Mouse (Mus musculus) layer of hippocampus, postnatal 10 days (tissue): ENCODE measurements around the gene Bsn. TPM values are rescaled to one million over a fixed set of nuclear protein-coding genes. Genes with fewer than 3 reads are reported as not detected.
"Not testable (repeated sequence)": the region's sequence is repeated elsewhere in the genome, so short reads cannot be mapped to it uniquely, and the experiment has no call there.

Experiments used
- DNase-seq, 2 experiments: peaks; one replicate each; pipeline ENCODE4 v3.0.0; 2021; ENCODE audit warnings: low spot score in 2 of 2
- total RNA-seq, 2 experiments: library from RNA; stranded (reverse); gene quantifications; 2 replicates each; pipeline ENCODE4 v1.2.3; 2021

Gene Bsn
- total RNA-seq, 2 experiments from 2014 or later, result 129 to 137 TPM

DNA sequence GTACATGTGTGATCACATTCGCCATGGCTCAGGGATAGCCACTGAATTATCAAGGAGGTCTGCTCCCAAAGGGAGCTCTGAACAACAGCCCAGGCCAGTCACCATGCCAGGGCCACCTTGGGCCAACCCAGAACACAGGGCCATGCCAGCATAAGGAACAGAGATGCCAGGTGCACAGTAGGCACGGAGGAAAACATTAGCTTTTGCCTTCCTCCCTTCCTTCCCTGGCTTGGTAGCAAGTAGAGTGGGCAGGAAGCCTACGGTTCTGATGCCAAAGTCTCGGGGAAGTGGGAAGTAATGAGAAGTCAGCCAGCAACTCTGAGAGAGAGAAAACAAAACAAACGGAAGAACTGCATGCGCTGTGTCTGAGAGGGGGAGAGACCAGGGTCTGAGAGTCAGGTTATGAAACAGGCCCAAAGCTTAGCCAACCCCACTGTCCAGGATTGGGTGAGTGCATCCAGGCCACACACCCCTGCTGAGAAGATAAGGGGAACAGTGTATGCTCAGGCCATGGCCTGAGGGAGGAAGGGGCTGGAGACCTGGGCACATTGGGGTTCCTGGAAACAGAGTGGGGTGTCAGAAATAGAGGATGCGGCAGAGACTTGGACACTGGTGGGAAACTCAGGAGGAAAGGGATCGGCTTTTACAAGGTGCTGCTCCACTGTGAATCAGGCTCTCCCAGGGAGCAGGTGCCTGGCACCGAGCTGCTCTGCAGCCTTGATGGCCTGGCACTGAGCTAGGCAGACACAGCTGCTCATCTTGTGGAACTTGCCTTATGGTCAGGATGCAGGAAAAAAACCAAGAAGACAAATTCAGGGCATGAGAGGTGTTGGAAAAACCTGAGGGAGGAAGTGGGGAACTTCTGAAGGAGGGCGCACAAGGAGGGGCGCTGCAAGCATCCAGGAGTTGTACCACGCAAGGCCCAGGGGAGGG, 36.4 kb downstream of the Bsn start:
- peak; percentile 53 to 57 for DNase-seq

DNA sequence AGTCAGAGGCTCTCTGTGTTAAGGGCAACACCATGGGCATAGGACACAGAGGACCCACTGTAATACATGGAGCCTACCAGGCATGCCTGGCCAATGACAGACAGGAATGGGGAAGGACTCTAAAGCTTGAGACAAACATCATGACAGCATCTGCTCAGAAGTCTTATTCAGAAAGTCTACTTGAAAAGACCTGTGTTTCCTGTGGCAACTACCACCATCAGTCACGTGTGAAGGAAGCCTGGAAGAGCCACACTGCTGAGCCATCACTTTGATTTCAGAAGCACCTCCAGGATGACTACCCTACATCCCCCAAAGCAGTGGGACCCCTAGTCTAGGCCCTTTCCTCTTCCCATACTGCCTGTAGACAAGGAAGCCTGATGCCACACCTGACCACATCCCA, 39.7 kb downstream of the Bsn start:
- no peak for DNase-seq

DNA sequence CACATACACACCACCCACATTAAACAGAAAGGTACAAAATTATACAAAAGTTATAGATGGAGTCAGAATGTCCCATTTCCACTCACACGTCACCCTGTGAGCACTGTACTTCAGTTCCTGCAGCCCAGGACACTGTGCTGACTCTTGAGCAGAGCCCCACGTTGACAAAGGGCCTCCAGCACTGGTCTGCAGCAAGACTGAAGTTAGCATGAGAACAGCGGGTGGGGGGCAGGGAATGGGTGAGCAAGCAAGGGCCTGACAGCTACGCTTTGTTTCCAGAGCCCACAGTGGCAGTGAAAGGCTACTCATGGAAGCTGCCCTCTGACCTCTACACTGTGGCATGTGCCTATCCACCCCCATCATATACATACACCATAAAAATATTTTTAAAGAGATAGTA, 40.4 kb downstream of the Bsn start:
- no peak for DNase-seq

DNA sequence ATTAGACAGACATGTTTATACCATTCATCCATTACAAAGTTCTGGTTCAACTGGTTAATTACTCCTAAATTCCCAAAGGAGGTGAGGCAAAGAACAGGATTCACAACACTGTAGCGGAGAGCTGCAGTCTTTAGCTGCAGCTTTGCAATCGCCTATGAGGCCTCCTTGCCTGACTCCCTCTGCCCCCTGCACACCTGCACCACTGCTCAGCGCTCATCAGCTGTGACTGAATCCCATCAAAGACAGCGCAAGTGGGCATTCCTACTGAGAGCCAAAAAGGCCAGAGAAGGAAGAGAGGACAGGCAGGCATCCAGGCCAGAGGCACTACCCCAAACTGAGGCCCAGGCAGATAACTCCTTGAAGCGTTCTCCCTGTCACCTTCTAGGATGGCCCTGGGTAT, 42.6 kb downstream of the Bsn start:
- DNase-seq, result no peak

DNA sequence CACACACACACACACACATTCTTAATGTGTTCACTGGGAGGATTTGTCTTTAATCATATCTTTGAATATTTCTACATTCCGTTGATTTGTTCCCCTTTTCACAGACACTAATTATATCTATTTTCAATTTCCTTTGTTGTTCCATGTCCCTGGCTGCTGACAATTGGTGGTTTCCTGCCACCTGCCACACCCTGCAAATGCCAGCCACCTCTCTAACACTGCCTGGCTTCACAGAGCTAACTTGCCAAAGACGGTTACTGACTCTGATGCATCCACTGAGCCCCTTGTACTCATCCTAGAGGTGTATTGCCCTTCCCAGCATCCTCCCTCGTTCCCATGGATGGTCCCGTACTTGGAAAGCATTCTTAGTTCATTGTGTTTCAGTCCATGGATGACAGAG, 43.7 kb downstream of the Bsn start:
- no peak for DNase-seq

DNA sequence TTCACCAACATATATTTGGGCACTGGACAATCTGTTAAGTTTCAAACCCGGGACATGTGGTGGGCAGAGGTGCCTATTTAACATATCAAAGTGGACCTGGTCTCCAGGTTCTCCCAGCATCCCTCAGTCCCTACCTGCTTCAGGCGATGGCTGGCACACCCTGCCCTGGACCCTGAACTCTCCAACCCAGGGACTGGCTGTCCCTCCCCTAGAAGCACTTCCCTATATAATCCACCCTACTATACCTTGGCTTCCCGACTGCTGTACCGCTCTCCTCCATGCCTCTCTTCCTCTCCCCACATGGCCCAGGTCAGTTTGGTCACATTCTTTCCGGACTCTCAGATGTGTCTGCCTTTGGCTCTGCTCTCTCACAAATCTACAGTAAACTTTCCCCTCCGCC, 44.4 kb downstream of the Bsn start:
- no peak for DNase-seq

DNA sequence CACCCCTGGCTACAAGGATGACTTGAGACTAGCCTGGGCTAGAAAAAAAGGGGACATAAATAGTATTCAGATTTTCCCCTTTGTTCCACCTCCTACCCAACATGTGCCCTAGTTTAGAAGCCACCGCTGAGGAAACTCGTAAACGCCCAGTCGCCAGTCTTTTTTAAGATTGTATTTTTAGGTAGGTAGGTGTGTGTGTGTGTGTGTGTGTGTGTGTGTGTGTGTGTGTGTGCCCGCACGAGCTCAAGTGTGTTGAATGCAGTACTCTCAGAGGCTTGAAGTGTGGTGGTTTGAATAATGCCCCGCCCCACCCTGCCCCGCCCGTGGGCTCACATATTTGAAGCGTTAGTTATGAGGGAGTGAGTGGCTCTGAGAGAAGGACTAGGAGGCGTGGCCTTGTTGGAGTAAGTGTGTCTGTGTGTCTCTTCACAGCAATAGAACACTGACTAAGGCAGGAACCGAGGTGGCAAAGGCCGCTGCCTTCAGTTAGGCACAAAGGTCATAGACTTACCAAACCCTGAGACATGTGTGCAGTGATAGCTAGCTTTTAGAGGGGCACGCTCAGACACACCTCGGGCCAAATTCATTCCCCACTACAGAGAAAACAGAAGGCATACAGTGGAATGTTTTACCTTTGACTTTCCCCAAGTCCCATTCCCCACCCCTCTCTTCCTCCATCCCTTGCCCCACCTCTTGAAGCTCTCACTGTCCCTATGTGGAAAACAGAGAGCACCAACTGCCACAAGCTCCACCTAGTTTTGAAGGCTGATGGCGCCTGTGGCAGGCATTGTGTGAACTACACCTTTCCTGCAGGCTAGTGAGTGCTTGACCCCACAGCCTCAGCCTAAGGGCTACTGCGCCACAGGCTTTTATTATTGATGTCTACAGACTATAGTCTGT, 45.6 kb downstream of the Bsn start:
- no peak for DNase-seq

DNA sequence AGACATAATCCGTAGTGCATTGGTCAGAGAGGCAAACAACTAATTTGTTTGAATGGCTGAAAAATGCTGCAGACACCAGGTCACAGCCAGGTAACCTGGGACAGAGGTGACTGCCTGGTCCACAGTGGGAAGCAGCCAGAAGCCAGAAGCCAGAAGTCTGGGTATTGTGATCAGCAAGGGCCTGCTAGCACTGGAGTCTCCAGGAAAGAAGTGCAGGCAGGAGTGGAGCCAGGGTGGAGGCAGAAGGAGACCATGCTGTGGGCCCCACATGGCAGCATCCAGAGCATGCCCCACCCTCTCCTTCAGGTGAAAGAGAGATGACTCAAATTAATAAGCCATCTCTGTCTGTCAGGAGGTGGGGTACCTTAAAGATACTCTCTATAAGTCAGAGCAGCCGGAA, 46.7 kb downstream of the Bsn start:
- no peak for DNase-seq

DNA sequence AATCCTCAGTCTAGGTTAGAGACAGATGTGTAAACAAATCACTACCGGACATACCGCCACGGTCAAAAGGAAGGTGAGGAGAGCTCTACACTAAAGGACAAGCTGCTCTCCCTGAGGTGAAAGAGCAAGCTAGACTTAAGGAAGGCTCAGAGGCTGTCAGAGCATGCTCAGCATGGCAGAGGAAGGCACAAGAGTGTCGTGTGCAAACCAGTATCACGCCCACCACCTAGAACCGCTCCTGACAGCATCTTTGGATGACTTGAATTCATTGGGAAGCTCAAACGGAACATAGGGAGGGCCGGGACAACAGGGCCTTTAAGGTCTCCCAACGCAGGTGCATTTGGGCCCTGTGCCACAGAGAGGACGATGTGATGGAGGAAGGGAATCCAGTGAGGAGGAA, 48.8 kb downstream of the Bsn start:
- no peak for DNase-seq

DNA sequence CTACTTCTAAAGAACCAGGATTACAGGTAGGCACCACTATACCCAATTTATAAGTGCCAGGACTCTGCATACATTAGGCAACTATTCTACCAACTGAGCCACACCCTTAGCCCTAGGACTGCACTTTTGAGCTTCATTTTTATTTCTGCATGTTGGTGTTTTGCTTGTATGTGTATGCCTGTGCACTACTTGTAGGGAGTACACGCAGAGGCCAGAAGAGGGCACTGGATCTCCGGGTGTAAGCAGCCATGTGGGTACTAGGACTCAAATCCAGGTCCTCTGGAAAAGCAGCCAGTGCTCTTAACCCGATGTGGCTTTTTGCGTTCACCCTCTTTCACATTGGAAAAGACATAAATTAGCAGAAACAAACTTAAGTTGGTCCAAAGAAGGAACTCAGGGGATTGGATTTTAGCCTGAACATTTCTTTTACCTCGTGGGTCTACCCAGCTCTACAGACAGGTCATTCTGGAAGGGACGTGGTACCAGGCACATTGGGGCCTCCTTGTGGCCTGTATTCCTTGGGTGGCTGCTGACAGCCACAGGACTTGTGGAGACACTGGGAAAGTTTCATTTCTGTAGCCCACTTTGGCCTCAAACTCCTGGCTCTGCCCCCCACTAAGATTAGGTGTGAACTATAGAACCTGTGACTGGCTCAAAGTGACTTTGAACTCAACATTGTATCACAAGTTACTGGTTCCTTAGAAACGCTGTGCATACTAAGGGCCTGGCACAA, 50.1 kb downstream of the Bsn start:
- DNase-seq, result no peak

DNA sequence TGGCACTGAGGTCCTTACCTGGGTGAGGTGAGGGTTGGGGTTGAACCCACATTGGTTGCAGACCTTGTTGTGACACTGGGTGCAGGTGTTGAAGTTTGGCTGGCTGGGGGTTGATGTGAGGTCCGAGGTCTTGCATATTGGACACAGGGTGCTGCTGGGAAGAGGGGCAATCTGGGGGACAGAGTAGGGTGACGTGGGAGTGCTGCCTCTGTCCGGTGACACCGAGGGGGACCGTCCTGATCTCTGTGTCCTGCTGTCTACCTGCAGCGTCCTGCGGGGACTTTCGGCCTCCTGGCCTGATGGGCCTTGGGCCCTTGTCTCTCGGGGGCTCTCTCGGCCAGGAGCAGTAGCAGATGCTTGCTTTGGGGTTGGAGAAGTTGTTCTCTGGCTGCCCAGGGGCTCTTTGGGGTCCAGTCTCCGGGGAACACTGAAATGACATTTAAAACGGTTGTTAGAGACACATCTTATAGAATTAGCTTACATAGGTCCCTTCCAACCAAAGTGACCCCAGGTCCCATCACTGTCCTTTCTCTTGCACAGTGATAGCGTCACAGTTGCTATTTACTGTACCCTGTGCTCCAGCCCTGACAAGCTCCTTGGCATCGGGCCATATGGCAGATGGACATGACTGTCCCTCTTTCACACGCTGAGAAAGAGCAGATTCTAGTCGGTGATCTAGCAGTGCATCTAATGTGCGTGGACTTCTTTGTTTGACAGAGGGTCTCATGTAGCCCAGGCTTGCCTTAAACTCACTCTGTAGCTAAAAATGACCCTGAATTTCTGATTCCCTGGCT, 50.8 kb downstream of the Bsn start:
- DNase-seq, result no peak

DNA sequence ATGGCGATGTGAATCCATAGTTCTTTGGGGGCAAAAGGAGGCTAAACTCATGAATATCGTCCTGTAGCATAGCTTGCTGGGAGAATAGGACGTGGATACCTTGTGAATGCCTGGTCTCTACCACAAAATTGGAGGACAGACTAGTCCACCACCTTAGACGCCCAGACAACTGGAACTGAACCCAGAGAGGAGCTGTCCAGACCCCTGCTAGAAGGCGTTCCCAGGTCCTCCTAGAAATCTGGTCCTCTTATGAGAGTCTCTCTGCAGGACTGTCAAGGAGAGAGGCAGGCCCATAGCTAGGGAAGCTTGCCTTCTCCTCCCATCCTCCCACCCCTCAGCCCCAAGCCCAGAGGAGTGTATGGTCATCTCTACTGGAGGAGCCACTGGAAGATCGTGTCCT, 52.1 kb downstream of the Bsn start:
- DNase-seq, result no peak

DNA sequence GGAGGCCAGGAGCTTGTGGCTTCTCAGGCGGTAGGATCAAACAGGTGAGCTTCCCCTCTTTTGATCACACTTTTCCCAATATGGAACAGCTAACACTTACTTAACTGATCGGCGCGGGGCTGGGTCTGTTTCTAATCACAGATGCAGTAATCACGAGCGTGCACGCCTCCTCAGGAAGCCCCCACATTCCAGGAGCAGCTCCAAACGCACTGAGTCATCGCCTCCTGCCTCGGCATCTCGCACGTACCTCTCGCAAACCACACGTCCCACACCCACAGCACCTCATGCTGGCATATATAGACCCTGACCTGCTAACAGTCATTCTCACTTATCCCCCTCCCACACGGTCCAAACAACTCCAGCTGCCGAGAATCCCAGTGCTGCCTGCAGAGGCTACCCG, 52.7 kb downstream of the Bsn start:
- DNase-seq, result peak; percentile 47 to 60

DNA sequence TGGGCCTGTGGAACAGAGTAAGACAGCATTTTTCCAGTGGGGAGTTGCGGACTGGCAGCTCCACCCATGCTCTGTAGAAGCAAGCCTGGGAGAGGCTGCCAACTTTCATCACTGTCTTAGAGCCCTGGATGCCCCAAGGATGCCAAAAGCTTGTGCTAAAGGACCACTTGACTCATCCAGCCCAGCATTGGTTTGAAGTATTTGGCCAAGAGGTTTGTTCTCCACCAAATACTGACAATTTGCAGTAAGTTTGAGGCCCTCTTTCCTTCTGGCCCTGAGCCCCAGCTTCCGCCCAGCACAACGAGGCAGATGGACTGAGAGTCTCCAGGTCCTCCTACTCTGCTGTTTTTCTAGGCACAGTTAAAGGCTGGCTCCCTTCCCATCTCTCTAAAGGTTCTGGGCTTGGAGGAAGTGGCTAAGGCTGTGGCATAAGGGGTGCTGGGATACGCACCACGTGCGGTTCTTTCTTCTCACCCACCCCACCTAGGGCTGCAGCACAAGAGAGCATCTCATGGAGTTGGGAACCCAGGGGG, 53.2 kb downstream of the Bsn start:
- DNase-seq, result peak in 1 of 2 experiments; percentile 36

DNA sequence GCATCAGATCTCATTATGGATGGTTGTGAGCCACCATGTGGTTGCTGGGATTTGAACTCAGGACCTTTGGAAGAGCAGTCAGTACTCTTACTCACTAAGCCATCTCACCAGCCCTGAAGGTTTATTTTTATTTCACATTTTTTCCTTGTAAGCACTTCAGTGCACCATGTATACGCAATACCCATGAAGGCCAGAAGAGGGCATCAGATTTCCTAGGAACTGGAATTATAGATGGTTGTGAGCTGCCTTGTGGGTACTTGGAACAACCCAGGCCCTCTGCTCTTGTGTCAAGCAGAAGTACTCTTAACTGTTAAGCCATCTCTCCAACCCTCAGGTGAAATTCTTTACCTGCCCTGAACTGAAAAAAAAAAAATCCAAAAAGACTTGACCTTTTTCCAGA, 54.0 kb downstream of the Bsn start:
- DNase-seq, result no peak

DNA sequence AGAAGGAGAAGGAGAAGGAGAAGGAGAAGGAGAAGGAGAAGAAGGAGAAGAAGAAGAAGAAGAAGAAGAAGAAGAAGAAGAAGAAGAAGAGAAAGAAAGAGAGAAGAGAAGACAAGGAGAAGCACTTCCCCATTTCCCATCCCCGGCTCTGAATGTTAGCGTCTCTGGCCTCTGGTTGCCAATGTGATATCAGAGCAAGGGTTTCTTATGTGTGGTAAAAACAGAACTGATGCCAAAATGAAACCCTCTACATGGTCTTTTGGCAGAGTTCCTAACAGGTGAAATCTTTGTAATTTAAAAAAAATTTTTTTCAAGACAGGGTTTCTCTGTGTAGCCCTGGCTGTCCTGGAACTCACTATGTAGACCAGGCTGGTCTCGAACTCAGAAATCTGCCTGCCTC, 54.5 kb downstream of the Bsn start:
- not testable (repeated sequence) for DNase-seq

DNA sequence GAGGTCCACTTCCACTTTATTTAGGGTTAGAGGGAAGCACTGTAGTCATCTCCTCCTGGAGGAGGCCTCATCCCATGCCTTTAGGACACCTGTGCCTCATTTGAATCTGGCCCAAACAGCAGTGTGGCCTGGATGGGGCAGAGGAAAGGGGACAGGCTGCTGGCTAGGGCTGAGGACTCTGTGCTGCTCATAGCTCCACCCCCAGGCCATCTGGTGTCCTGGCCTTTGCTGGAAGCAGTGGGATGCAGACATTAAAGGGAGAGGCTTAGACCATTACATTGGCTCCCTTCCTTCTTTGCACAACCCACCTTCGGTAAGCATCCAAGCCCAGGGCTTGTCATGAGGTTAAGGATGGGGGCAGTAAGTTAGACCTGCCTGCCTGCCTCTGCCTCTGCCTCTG, 56.7 kb downstream of the Bsn start:
- no peak for DNase-seq

DNA sequence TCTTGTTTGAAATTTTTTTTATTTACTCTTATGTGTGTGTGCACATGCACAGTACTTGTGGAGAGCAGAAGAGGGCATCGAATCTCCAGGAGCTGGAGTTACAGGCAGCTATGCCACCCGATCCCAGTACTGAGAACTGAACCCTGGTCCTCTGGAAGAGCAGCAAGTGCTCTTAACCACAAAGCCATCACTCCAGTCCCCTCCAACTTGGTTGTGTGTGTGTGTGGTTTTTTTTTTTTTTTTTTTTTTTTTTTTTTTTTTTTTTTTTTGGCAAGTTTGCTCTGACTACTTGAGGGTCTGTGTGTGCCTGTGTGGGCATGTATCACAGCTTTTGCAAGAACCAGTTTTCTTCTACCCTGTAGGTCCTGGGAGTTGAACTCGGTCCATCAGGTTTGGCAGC, 57.8 kb downstream of the Bsn start:
- DNase-seq, result no peak

DNA sequence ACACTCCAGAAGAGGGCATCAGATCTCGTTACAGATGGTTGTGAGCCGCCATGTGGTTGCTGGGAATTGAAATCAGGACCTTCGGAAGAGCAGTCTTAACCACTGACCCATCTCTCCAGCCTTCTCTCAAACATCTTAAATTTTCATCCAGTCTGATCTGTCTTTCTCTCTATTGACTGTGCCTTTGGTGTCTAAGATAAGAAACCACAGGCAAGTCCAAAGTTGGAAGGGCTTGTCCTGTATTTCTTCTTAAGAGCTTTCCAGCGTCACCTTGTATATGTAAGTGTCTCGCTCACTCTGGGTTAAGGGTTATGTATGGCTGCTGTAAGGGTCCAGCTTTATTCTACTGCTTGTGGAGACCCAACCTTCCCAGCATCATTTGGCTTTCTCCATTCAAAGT, 58.7 kb downstream of the Bsn start:
- DNase-seq, result no peak
